Mouse (Mus musculus): ENCODE measurements around the gene Nanos1.

GRCm38 (mm10) chr19:60799867-60800569 lies 44.2 kb downstream of the Nanos1 start:
- TF ChIP-seq CTCF (IDR thresholded peaks at IDR 0.05; ENCODE audit: extremely low read depth, insufficient read depth, insufficient read length, insufficient replicate concordance) = no peak
- TF ChIP-seq POLR2A (IDR thresholded peaks at IDR 0.05; ENCODE audit: low read depth, low read length) = no peak

Data from spleen, adult 2 months (tissue).